Mouse (Mus musculus): ENCODE data around the gene 4930426L09Rik. TPM values are rescaled to one million over a fixed set of nuclear protein-coding genes. Genes with fewer than 3 reads are reported as not detected.

4930426L09Rik gene
- polyA plus RNA-seq, 1 experiment, result not detected

DNA sequence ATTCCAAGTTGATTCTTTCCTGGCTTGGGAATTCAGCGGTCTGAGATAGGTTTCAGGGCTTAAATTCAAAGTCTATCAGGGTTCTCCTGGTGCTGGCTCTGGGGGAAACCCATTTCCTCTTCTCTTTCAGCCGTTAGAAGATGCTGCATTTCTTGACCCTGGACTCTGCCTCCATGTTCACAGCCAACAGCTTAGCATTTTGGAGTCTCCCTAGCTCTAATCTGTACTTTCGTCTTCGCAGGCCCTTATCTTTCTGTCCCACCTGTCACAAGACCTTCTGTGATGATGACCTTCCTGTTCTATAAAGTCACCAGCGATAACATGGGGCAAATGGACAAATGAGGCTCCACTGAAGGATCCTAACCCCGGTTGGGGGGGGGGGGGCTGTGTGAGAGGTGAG lies 13.3 kb downstream of the 4930426L09Rik start:
- H3K4me3 ChIP-seq (ENCODE audit: low read depth, low read length), result no peak overlapping the region
- no peak overlapping the region for H3K9ac ChIP-seq (ENCODE audit: low read depth, poor library complexity, severe bottlenecking)
- H3K36me3 ChIP-seq (ENCODE audit: control insufficient read depth, insufficient read depth, low read length, poor library complexity, severe bottlenecking), result no peaks in the 10 kb centered on the region
- no peak overlapping the region for H3K27ac ChIP-seq (ENCODE audit: insufficient read depth, low read length)
- H3K27me3 ChIP-seq (ENCODE audit: control insufficient read depth, insufficient read depth, low read length, poor library complexity, severe bottlenecking), result no peaks in the 10 kb centered on the region
- H3K4me1 ChIP-seq (ENCODE audit: control insufficient read depth, insufficient read depth, low read length), result no peaks in the 10 kb centered on the region
- H3K9me3 ChIP-seq (replicated peaks; ENCODE audit: control insufficient read depth, insufficient read depth, low read length, poor library complexity, severe bottlenecking), result no peaks in the 10 kb centered on the region
- no peak for TF ChIP-seq EP300 (IDR thresholded peaks at IDR 0.05; ENCODE audit: insufficient read depth, low read depth, low read length)
- no peak for TF ChIP-seq POLR2A (IDR thresholded peaks at IDR 0.05; ENCODE audit: insufficient read depth, low read length)
- TF ChIP-seq CTCF (IDR thresholded peaks at IDR 0.05; ENCODE audit: low read depth, low read length), result no peak

- Histone ChIP-seq H3K4me1 (ENCODE audit: control insufficient read depth, insufficient read depth, low read length) (no peaks in the 10 kb centered on the region), H3K27ac (ENCODE audit: insufficient read depth, low read length) (no peak overlapping the region), H3K9me3 (replicated peaks; ENCODE audit: control insufficient read depth, insufficient read depth, low read length, poor library complexity, severe bottlenecking) (no peaks in the 10 kb centered on the region), H3K4me3 (ENCODE audit: low read depth, low read length) (no peak overlapping the region), H3K9ac (ENCODE audit: low read depth, poor library complexity, severe bottlenecking) (no peak overlapping the region), H3K27me3 (ENCODE audit: control insufficient read depth, insufficient read depth, low read length, poor library complexity, severe bottlenecking) (no peaks in the 10 kb centered on the region), H3K36me3 (ENCODE audit: control insufficient read depth, insufficient read depth, low read length, poor library complexity, severe bottlenecking) (no peaks in the 10 kb centered on the region)
- TF ChIP-seq POLR2A (IDR thresholded peaks at IDR 0.05; ENCODE audit: insufficient read depth, low read length), result no peak
- no peak for TF ChIP-seq CTCF (IDR thresholded peaks at IDR 0.05; ENCODE audit: low read depth, low read length)
- no peak for TF ChIP-seq EP300 (IDR thresholded peaks at IDR 0.05; ENCODE audit: insufficient read depth, low read depth, low read length)
These were observed 18.2 kb downstream of the 4930426L09Rik start for GRCm38 (mm10) chr2:19016348-19016747.

DNA sequence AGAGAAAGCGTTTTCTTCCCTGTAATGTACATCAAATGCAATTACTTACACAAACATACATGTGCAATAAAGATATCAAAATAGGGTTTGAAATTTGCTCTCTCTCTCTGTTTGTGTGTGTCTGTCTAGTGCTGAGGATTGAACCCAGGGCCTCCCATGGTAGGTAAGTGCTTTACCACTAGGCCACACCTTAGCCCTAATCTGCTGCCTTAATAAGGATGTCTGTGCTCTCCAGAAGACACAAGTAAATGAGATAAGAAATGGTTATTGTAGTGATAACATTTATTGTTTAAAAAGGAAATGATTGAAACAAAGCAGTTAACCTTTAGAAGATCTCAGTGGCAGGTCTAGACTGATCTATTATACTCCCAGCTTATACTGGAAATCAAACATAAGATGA lies 18.7 kb downstream of the 4930426L09Rik start:
- H3K27me3 ChIP-seq (ENCODE audit: control insufficient read depth, insufficient read depth, low read length, poor library complexity, severe bottlenecking), result no peaks in the 10 kb centered on the region
- H3K36me3 ChIP-seq (ENCODE audit: control insufficient read depth, insufficient read depth, low read length, poor library complexity, severe bottlenecking), result no peaks in the 10 kb centered on the region
- H3K9me3 ChIP-seq (replicated peaks; ENCODE audit: control insufficient read depth, insufficient read depth, low read length, poor library complexity, severe bottlenecking), result no peaks in the 10 kb centered on the region
- H3K9ac ChIP-seq (ENCODE audit: low read depth, poor library complexity, severe bottlenecking), result no peak overlapping the region
- TF ChIP-seq POLR2A (IDR thresholded peaks at IDR 0.05; ENCODE audit: insufficient read depth, low read length) (no peak), EP300 (IDR thresholded peaks at IDR 0.05; ENCODE audit: insufficient read depth, low read depth, low read length) (no peak), CTCF (IDR thresholded peaks at IDR 0.05; ENCODE audit: low read depth, low read length) (no peak)
- H3K27ac ChIP-seq (ENCODE audit: insufficient read depth, low read length), result no peak overlapping the region
- no peaks in the 10 kb centered on the region for H3K4me1 ChIP-seq (ENCODE audit: control insufficient read depth, insufficient read depth, low read length)
- no peak overlapping the region for H3K4me3 ChIP-seq (ENCODE audit: low read depth, low read length)

GRCm38 (mm10) chr2:19018034-19018433 lies 19.9 kb downstream of the 4930426L09Rik start:
- Histone ChIP-seq H3K4me1 (ENCODE audit: control insufficient read depth, insufficient read depth, low read length) (no peaks in the 10 kb centered on the region), H3K36me3 (ENCODE audit: control insufficient read depth, insufficient read depth, low read length, poor library complexity, severe bottlenecking) (no peaks in the 10 kb centered on the region), H3K9me3 (replicated peaks; ENCODE audit: control insufficient read depth, insufficient read depth, low read length, poor library complexity, severe bottlenecking) (no peaks in the 10 kb centered on the region), H3K27me3 (ENCODE audit: control insufficient read depth, insufficient read depth, low read length, poor library complexity, severe bottlenecking) (no peaks in the 10 kb centered on the region), H3K4me3 (ENCODE audit: low read depth, low read length) (no peak overlapping the region), H3K27ac (ENCODE audit: insufficient read depth, low read length) (no peak overlapping the region), H3K9ac (ENCODE audit: low read depth, poor library complexity, severe bottlenecking) (no peak overlapping the region)
- TF ChIP-seq EP300 (IDR thresholded peaks at IDR 0.05; ENCODE audit: insufficient read depth, low read depth, low read length), result no peak

DNA sequence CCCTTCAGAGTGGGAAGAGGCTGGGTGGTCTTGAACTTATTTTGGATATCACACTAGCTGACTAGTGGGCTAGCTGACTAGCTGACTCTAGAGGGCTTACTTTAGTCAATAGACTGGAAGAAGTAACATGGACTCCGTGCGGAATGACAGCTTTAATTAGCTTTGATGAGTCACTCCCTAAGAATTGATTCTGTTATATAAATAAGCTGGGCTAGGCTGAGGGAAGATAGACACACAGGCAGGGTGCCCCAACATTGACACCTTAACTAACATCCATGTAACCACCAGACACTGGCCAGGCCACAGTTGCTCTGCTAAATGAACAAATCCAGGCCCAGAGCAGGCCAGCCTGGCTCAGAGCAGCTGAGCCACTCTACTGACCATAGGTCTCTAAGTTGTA lies 26.7 kb downstream of the 4930426L09Rik start:
- H3K4me3 ChIP-seq (ENCODE audit: low read depth, low read length), result no peak overlapping the region
- TF ChIP-seq EP300 (IDR thresholded peaks at IDR 0.05; ENCODE audit: insufficient read depth, low read depth, low read length) (no peak), CTCF (IDR thresholded peaks at IDR 0.05; ENCODE audit: low read depth, low read length) (no peak), POLR2A (IDR thresholded peaks at IDR 0.05; ENCODE audit: insufficient read depth, low read length) (no peak)
- H3K9ac ChIP-seq (ENCODE audit: low read depth, poor library complexity, severe bottlenecking), result no peak overlapping the region
- no peak overlapping the region for H3K27ac ChIP-seq (ENCODE audit: insufficient read depth, low read length)
- H3K4me1 ChIP-seq (ENCODE audit: control insufficient read depth, insufficient read depth, low read length), result no peaks in the 10 kb centered on the region
- H3K36me3 ChIP-seq (ENCODE audit: control insufficient read depth, insufficient read depth, low read length, poor library complexity, severe bottlenecking), result no peaks in the 10 kb centered on the region
- H3K9me3 ChIP-seq (replicated peaks; ENCODE audit: control insufficient read depth, insufficient read depth, low read length, poor library complexity, severe bottlenecking), result no peaks in the 10 kb centered on the region
- H3K27me3 ChIP-seq (ENCODE audit: control insufficient read depth, insufficient read depth, low read length, poor library complexity, severe bottlenecking), result no peaks in the 10 kb centered on the region

DNA sequence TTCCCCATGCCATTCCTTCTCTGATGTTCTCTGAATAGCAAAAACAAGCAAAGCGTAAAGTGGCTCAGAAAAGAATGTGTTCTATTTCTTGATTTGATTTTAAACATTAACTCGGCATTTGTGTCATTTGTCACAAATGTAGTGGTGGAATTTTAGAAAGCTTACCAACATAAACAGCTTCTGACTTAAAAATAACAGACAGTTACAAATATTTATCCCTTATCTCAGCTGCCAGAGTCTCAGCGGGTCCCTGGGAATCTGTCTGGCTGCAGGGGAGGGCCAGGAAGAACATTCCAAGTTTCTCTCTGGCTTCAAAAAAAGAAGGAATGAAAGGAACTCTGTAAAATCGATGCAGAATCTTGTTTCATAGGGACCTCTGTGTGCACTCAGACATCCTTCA lies 39.3 kb downstream of the 4930426L09Rik start:
- Histone ChIP-seq H3K27ac (ENCODE audit: insufficient read depth, low read length) (no peak overlapping the region), H3K36me3 (ENCODE audit: control insufficient read depth, insufficient read depth, low read length, poor library complexity, severe bottlenecking) (no peaks in the 10 kb centered on the region), H3K27me3 (ENCODE audit: control insufficient read depth, insufficient read depth, low read length, poor library complexity, severe bottlenecking) (no peaks in the 10 kb centered on the region), H3K9ac (ENCODE audit: low read depth, poor library complexity, severe bottlenecking) (no peak overlapping the region), H3K4me3 (ENCODE audit: low read depth, low read length) (no peak overlapping the region), H3K9me3 (replicated peaks; ENCODE audit: control insufficient read depth, insufficient read depth, low read length, poor library complexity, severe bottlenecking) (no peaks in the 10 kb centered on the region), H3K4me1 (ENCODE audit: control insufficient read depth, insufficient read depth, low read length) (no peaks in the 10 kb centered on the region)
- no peak for TF ChIP-seq POLR2A (IDR thresholded peaks at IDR 0.05; ENCODE audit: insufficient read depth, low read length)
- no peak for TF ChIP-seq CTCF (IDR thresholded peaks at IDR 0.05; ENCODE audit: low read depth, low read length)
- no peak for TF ChIP-seq EP300 (IDR thresholded peaks at IDR 0.05; ENCODE audit: insufficient read depth, low read depth, low read length)

Measured in ES-Bruce4 (cell line).